Mouse (Mus musculus) frontal cortex, postnatal 25 days (tissue): ENCODE data around the gene Zfp30.

Source experiments
- DNase-seq, 2 experiments: peaks; one replicate each; pipeline ENCODE4 v3.0.0; 2022; ENCODE audit warnings: low spot score in 2 of 2

The Zfp30 gene

DNA sequence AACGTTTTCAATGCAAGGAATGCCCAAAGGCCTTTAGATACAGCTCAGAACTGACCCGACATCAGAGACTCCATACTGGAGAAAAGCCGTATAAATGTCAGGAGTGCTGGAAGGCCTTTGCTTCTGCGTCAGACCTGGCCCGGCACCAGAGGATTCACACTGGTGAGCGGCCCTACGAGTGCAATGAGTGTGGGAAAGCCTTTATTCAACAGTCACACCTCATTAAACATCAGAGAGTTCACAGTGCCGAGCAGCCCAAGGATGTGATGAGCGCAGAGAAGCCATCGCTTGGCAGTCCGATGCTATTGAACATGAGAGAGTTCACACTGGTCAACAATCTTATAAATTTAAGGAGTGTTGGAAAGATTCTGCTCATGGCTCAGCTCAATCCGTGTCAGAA is 46.0 kb downstream of the Zfp30 start:
- DNase-seq, result no peak

DNA sequence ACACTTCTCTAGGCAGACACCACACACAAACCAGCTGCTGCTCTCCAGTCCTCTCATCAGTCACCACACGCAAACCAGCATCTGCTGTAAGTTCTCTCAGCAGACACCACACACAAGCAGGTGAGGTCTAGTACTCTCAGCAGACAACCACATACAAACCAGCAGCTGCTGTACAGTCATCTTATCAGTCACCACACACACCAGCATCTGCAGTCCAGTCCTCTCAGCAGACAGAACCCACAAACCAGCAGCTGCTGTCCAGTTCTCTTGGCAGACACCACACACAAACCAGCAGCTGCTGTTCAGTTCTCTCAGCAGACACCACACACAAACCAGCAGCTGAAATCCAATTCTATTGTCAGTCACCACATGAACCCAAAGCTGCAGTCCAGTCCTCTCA is 53.0 kb downstream of the Zfp30 start:
- no peak for DNase-seq

DNA sequence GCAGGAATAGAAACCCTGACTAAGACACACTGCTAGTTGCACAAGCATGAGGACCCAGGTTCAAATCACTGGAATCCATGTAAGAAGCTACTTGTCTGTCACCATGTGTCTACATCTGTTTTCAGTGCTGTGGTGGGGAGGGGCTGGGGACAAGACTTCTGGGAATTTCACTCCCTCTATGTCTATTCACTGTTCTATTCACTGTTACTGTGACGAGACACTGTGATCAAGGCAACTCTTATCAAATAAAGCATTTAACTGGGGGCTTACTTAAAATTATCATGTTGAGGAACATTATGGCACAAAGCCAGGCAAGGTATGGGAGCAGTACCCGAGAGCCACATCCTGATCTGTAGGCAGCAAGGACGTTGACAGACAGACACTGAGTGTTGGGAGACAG is 55.5 kb downstream of the Zfp30 start:
- no peak for DNase-seq

DNA sequence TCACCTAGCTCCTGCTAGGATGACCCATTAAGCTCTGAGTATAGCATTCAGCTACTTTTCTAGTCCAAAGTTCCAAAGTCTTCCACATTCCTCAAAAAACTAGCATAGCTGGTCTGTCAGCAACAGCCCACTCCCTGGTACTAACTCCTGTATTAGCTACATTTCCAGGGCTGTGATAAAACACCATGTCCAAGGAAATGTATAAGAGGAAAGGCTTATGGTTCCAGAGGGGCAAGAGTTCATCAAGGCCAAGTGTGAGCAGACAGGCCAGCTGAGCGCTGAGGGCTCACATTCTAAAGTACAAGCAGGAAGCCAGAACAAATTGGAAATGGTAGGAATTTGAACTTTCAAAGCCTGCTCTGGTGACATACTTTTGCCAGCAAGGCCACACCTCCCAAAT is 58.3 kb downstream of the Zfp30 start:
- DNase-seq, result no peak
